Mouse (Mus musculus): ENCODE results near the gene Mgat4b.
"Not testable (repeated sequence)": the region's sequence is repeated elsewhere in the genome, so short reads cannot be mapped to it uniquely, and the experiment has no call there.

Mgat4b gene

DNA sequence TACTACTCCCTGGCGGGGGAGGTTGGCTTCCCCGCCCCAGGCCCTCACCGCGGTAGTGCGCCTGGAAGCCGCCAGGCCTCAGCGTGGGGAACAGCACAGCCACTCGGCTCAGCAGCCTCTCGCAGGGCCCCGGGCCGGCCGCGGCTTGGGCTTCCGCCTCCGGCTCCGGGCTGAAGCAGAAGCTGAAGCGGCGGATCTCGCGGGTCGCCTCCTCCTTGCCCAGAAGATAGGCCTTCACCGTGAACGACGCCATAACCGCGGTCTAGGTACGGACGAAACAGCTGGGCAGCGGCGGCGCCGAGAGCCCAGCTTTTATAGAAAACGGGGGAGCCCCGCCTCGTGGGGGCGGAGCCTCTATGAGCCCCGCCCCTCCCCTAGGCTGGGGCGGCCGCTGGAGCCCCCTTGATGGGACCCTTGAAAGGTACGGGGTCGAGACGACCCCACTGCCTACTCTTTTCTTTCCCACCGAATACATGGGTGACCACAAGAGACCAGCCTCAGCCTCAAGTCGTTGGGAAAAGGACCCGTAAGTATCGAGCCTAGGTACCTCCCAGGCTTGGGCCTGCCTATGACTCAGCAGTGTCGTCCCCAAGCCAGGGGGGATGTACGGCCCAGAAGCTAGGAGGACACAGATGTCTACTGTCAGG lies at the start of gene Mgat4b, which contains the start of gene Sqstm1:
Gene Mgat4b (plus strand): TSS at position 386 of the 647 bp plus-strand sequence.
Gene Sqstm1 (minus strand): TSS at position 323 of the 647 bp plus-strand sequence.
- DNase-seq (ENCODE audit: low spot score): peak; percentile 64

GRCm38 (mm10) chr11:50161578-50162304 lies 48.9 kb upstream of the Mgat4b start:
- DNase-seq (ENCODE audit: low spot score): no peak

- no peak for DNase-seq (ENCODE audit: low spot score)
Observed at GRCm38 (mm10) chr11:50162338-50163050, 48.2 kb upstream of the Mgat4b start.

- no peak for DNase-seq (ENCODE audit: low spot score)
Observed at GRCm38 (mm10) chr11:50168352-50168751, 42.3 kb upstream of the Mgat4b start.

GRCm38 (mm10) chr11:50174111-50174729 lies 36.5 kb upstream of the Mgat4b start, which contains the start of gene Mrnip:
Mrnip (plus strand) TSS chr11:50174444.
- DNase-seq (ENCODE audit: low spot score): not testable (repeated sequence)

GRCm38 (mm10) chr11:50174730-50175187 lies 35.9 kb upstream of the Mgat4b start:
- peak; percentile 94 for DNase-seq (ENCODE audit: low spot score)

GRCm38 (mm10) chr11:50176351-50176750 lies 34.3 kb upstream of the Mgat4b start:
- DNase-seq (ENCODE audit: low spot score): no peak

- DNase-seq (ENCODE audit: low spot score): no peak
Observed at GRCm38 (mm10) chr11:50177111-50177510, 33.6 kb upstream of the Mgat4b start.

GRCm38 (mm10) chr11:50178532-50179488 lies 31.9 kb upstream of the Mgat4b start:
- no peak for DNase-seq (ENCODE audit: low spot score)

DNA sequence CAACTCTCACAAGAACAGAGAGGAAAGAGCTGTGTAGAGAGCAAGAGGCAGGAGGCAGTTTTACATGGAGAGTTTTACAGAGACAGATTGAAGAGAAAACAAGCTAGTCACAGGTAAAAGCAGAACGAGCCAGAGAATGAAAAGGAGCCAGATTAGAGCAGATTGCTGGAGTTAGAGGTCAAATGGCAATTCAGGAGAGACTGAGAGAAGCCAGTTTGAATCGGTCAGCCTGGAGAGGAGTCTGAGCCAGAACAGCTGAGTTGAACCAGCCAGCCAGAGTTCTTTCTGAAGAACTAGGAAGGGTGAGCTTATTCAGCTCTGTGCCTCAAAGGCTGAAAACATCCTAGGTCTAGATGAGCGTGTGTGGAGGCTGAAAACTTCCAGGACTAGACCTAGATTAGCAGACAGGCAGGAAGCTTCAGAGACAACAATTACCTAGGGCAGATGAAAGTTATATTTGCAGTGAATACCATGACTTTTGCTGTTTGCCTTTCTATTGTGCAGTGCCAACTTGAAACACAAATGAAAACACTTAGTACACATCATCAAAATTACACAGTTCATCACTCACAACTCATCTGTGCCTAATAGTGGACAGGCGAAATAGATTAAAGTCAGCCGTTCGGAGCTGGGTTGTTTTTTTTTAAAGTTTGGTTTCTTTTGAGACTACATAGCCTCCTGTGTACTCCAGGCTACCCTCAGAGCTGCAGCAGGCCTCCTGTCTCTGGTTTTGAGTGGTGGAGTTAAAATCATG lies 30.0 kb upstream of the Mgat4b start:
- no peak for DNase-seq (ENCODE audit: low spot score)

DNA sequence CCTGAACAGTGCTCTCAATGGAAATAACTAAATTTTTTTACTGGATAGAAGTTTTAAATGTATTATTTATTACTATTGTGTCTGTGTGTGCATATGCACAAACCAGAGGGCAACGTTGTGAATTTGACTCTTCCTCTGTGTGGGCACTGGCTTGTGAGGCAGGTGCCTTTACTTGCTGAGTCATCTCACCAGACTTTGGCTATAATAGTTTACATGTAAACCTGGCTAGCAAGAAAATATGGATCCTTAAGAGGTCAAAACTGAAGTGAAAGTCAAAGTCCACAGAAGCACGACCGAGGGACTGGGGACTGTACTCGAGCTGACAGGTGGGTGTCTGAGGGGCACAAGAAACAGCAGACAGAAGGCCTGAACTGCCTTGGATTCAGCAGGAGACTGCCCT lies 28.0 kb upstream of the Mgat4b start:
- no peak for DNase-seq (ENCODE audit: low spot score)

DNA sequence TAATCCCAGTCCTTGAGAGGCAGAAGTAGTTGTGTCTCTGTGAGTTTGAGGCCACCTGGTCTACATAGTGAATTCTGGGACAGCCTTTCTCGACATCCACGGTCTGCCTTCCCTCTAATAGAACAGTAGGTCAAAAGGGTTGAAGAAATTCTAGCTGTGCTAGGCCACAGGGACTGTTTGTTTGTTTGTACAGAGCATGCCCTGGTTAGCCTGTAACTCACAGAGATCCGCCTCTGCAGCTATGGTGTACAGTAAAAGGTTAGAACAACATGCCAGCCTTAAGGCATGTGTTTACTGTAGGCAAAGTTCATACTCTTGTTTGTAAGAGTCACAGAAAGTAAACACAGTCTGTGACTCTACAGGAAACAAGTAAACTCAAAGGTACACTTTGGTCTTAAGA lies 25.9 kb upstream of the Mgat4b start:
- no peak for DNase-seq (ENCODE audit: low spot score)

DNA sequence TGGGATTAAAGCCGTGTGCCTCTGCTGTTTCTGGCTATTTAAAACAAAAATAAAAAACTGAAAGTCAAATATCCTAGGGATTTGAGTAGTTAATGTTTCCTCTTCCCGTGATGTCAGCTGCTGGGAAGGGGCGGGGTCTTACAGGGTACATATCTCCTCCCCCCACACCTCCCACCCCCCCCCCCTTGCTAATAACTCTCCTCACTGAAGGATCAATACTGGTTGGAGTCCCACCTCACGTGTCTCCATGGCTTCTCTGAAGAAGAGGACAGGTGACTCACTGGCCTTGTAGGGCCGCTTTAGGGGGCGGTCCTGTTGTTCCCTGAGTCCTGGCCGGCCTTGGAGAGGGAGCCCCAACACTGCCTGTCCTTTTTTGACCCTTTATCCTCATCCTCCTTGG lies 22.0 kb upstream of the Mgat4b start:
- DNase-seq (ENCODE audit: low spot score): no peak

GRCm38 (mm10) chr11:50190362-50190761 lies 20.3 kb upstream of the Mgat4b start:
- no peak for DNase-seq (ENCODE audit: low spot score)

- DNase-seq (ENCODE audit: low spot score): no peak
Observed at GRCm38 (mm10) chr11:50192278-50192677, 18.4 kb upstream of the Mgat4b start.

GRCm38 (mm10) chr11:50194070-50194469 lies 16.6 kb upstream of the Mgat4b start:
- DNase-seq (ENCODE audit: low spot score): no peak

DNA sequence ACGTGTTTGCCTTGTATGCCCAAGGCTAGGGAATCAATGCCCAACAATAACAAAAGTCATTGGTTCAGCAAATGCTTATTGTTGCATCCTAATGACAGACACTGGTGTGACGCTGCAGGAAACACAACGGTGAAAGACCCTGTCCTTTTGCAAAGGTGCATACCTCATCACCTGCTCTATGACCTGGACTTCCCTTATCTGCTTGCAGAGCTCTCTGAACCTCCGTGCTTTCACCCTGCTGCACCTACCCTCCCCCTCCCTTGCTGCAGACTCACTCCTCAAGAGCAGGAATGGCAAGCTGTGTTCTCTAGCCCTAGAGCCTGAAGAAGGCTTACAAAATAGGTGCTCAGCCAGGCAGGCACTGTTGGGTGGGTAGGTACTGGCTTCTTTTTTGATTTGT lies 15.9 kb upstream of the Mgat4b start:
- DNase-seq (ENCODE audit: low spot score): no peak

DNA sequence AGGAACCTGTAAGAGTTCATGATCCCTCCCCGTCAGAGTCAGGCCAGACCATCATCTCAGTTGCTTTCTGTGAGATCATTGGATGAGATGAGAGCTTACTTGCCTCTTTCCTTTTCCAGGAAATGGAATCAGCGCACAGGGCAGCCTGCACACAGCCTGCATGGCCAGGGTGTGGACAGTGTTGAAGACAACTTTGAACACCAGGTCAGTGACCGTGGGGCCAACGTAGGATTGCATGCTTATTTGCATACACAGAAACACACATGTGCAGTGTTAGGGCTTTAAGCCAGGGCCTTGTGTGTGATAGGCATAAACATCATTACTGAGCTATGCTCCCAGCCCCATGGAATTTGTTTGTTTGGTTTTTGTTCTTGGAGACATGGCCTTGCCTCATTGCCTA lies 13.2 kb upstream of the Mgat4b start:
- no peak for DNase-seq (ENCODE audit: low spot score)

- no peak for DNase-seq (ENCODE audit: low spot score)
Observed at GRCm38 (mm10) chr11:50198219-50198846, 12.4 kb upstream of the Mgat4b start.

- DNase-seq (ENCODE audit: low spot score): no peak
Observed at GRCm38 (mm10) chr11:50198916-50199315, 11.8 kb upstream of the Mgat4b start.

All from ovary, adult 18-20 months (tissue).